Mouse (Mus musculus) hindbrain, embryonic 10.5 days (tissue): ENCODE measurements around the gene Znrf4. TPM values are rescaled to one million over a fixed set of nuclear protein-coding genes. Genes with fewer than 3 reads are reported as not detected.
A peak's percentile ranks its signal among the peaks of the same experiment; 100 is the strongest.

Source experiments
- DNase-seq: peaks from one replicate; pipeline ENCODE4 v3.0.0-alpha.2; 2017; ENCODE audit warnings: low spot score
- H3K27ac ChIP-seq: fragments of 300-500 bp; sonication (generic); 2 replicates; pipeline ENCODE4 v1.5.1; 2016; ENCODE audit warnings: mild to moderate bottlenecking, moderate library complexity
- H3K27me3 ChIP-seq: fragments of 300-500 bp; sonication (generic); 2 replicates; pipeline ENCODE4 v1.6.1; 2016; ENCODE audit warnings: mild to moderate bottlenecking; ENCODE audit not compliant: poor library complexity, insufficient read depth, severe bottlenecking
- H3K36me3 ChIP-seq: fragments of 300-500 bp; sonication (generic); 2 replicates; pipeline ENCODE4 v1.6.1; 2016; ENCODE audit warnings: mild to moderate bottlenecking, moderate library complexity
- H3K4me1 ChIP-seq: fragments of 300-500 bp; sonication (generic); replicated peaks from 2 replicates; pipeline ENCODE4 v1.6.1; 2016; ENCODE audit warnings: mild to moderate bottlenecking
- H3K4me3 ChIP-seq: fragments of 300-500 bp; sonication (generic); 2 replicates; pipeline ENCODE4 v1.5.1; 2016; ENCODE audit warnings: mild to moderate bottlenecking, moderate library complexity
- H3K9me3 ChIP-seq: fragments of 300-500 bp; sonication (generic); 2 replicates; pipeline ENCODE4 v1.6.1; 2016; ENCODE audit warnings: mild to moderate bottlenecking, moderate library complexity
- WGBS: fragments of 180-500 bp; shearing (Covaris S2); methylation state at CpG from one replicate; pipeline ENCODE4 v1.1.7; 2016; 5-methylcytosine and 5-hydroxymethylcytosine counted together
- polyA plus RNA-seq: library from polyadenylated mRNA; unstranded; fragments of >200 nt; fragmentation: Nextera tagmentation; extraction: Ambion mirVana; gene quantifications from 2 replicates; pipeline ENCODE4 v1.2.1, GENCODE M21; 2016

Znrf4 gene
- not detected in 2 replicates for polyA plus RNA-seq

DNA sequence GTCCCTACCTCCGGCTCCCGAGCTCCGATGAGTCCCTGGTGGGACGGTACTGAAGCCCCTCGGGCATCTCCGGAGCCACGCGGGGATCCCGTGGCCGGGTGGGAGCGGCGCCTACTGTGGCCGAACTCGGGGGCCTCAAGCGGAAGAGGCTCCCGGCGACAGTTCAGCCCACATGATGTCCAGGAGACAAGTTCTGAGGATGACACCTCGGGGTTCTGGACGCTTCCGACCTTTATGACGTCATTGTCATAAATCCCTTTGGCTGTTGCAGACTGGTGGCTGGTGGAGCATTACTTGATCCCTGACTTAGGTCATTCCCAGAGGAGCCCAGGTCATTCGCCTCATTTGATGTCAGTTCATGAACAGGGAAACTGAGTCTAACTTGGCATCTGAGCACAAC, at the start of gene Znrf4:
TSS of gene Znrf4 (minus strand) at position 122 of the 400 bp plus-strand sequence.
- H3K9me3 ChIP-seq, result peaks cover 5% of the 10 kb centered on the region; the same call in 1 of the 2 replicates
- H3K36me3 ChIP-seq, result no peaks in the 10 kb centered on the region
- DNase-seq, result no peak
- H3K4me1 ChIP-seq, result peaks cover 64% of the 10 kb centered on the region
- peak within 1 kb of the TSS; percentile 34 for H3K4me3 ChIP-seq
- WGBS, result 65% methylated on average over 22 of the region's 22 CpGs
- peak within 1 kb of the TSS; percentile 62 for H3K27ac ChIP-seq
- H3K27me3 ChIP-seq, result peaks cover 82% of the 10 kb centered on the region

GRCm38 (mm10) chr17:56561866-56562265, 49.6 kb upstream of the Znrf4 start:
- DNase-seq, result no peak
- Histone ChIP-seq H3K27me3 (no peaks in the 10 kb centered on the region), H3K9me3 (no peaks in the 10 kb centered on the region), H3K4me3 (no peak overlapping the region), H3K4me1 (0 out of 2 replicates have a peak, but pooled peaks cover 2% of the 10 kb centered on the region), H3K27ac (no peak overlapping the region), H3K36me3 (peaks cover 67% of the 10 kb centered on the region)
- 93% methylated on average over 2 of the region's 2 CpGs for WGBS

DNA sequence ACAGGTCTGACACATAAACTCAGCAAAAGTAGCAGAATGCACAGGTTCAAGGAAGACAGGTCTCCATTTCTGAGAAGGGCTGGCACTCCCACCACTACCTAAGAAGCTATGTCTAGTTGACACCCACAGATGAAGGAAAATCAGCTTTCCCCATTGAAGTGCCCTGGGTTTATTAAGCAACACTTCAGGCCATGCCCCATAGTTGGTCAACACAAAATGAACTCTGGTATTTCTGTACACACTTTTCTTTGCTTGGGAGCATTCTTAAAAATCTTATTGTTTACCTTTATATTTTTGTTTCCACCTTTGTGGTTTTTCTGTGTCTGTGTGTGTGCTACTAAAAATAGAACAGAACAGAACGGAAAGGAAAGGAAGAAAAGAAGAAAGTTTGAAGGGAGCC, 47.9 kb upstream of the Znrf4 start:
- WGBS, result 83% methylated on average over 1 of the region's 1 CpGs
- Histone ChIP-seq H3K4me1 (no peaks in the 10 kb centered on the region), H3K4me3 (no peak overlapping the region), H3K9me3 (no peaks in the 10 kb centered on the region), H3K27ac (no peak overlapping the region), H3K36me3 (peaks cover 49% of the 10 kb centered on the region), H3K27me3 (no peaks in the 10 kb centered on the region)
- no peak for DNase-seq

GRCm38 (mm10) chr17:56559386-56559785, 47.2 kb upstream of the Znrf4 start:
- Histone ChIP-seq H3K9me3 (no peaks in the 10 kb centered on the region), H3K4me1 (0 out of 2 replicates have a peak, but pooled peaks cover 1% of the 10 kb centered on the region), H3K36me3 (peaks cover 42% of the 10 kb centered on the region), H3K27ac (no peak overlapping the region), H3K27me3 (no peaks in the 10 kb centered on the region), H3K4me3 (no peak overlapping the region)
- no peak for DNase-seq
- 79% methylated on average over 3 of the region's 3 CpGs for WGBS

DNA sequence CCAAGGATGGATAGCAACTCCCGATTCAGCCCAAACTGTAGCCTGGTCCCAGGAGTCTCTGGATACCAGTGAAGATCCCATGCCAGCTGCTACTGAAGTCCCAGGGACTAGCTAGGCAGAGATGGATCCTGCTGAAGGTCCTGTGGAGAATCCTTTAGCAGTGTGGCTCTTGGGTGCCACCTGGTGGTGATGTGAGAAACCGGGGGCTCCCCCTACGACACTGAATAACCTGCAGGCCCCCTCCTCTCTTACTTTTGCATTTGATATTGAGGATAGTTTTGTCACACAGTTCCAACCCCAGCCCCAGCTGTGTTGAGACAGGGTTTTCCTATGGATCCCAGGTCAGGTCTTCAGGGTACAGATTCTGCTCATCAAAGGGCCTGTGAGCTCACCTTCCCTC, 46.2 kb upstream of the Znrf4 start:
- WGBS, result 26% methylated on average over 3 of the region's 3 CpGs
- H3K9me3 ChIP-seq, result no peaks in the 10 kb centered on the region
- H3K27me3 ChIP-seq, result no peaks in the 10 kb centered on the region
- H3K27ac ChIP-seq, result no peak overlapping the region
- no peak overlapping the region for H3K4me3 ChIP-seq
- peak; percentile 68 for DNase-seq
- peaks cover 33% of the 10 kb centered on the region for H3K36me3 ChIP-seq
- H3K4me1 ChIP-seq, result 0 out of 2 replicates have a peak, but pooled peaks cover 4% of the 10 kb centered on the region

GRCm38 (mm10) chr17:56554122-56554551, 41.9 kb upstream of the Znrf4 start, which contains the start of gene Gm20219:
Gene Gm20219 (minus strand): TSS chr17:56554387.
- 74% methylated on average over 20 of the region's 20 CpGs for WGBS
- Histone ChIP-seq H3K4me3 (no peak within 1 kb of the TSS), H3K36me3 (no peaks in the 10 kb centered on the region), H3K27ac (no peak within 1 kb of the TSS), H3K27me3 (no peaks in the 10 kb centered on the region), H3K9me3 (no peaks in the 10 kb centered on the region), H3K4me1 (peaks cover 33% of the 10 kb centered on the region)
- DNase-seq, result no peak

DNA sequence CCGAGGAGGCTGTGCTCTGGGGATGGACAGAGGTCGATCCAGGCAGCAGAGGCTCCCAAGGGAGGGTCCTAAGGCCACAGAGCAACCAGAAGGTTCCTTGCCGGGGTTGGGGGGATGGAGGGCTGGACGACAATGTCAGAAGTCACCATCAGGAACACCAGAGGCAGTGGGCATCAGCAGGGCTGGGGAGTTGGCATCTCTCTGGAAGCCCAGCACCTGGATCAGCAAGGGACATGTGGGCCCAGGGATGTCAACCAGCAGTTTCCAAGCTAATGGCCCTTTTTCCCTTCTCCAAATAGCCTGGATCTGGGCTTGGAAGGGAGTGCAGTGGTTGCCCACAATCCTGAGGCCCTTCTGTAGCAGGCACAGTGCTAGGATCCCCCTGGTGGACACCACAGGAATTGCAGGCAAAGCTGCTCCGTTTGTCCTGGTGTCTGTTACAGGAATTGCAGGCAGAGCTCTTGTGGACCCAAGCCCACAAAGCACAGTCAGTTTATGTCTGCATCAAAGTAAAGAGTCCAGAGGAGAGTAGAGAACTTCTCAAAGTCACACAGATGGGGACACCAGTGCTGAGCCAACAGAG, 40.6 kb upstream of the Znrf4 start:
- Histone ChIP-seq H3K27ac (peak overlapping the region; percentile 74; the same call in 1 of the 2 replicates), H3K27me3 (no peaks in the 10 kb centered on the region), H3K4me3 (no peak overlapping the region), H3K36me3 (no peaks in the 10 kb centered on the region), H3K4me1 (peaks cover 45% of the 10 kb centered on the region), H3K9me3 (no peaks in the 10 kb centered on the region)
- WGBS, result 59% methylated on average over 5 of the region's 5 CpGs
- peak; percentile 84 for DNase-seq

DNA sequence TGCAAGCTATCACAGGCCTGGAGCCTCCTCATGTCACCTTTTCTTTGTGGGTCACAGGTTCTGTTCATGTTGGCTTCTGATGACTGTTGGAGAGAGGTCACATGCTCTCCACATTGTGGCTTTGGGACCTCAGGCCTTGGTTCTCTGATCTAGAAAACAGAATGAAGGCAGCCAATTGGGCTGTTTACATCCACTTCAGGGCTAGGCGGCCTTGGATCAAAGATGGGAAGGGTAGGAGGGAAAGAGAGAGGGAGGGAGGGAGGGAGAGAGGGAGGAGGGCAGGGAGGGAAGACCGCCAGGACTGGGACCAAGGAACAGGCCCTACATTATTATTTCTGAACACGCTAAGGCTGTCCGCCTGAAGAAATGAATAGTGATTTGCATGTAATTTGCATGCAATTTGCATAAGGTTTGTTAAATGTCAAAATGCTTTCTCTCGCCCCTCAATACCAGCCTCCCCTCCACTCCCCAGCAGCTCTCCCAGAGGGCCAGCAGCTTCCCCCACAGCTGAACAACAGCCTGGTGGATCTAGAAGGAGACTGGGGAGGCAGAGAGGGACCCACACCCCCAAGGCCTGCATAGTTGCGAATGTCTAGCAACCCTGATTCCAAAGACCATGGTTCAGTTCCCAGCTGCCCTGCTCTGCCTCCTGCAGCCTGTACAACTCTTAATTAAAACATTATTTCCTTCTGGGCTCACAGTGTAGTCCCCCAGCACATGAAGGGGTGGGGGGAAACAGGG, 39.8 kb upstream of the Znrf4 start:
- no peak overlapping the region for H3K4me3 ChIP-seq
- H3K27me3 ChIP-seq, result no peaks in the 10 kb centered on the region
- peak overlapping the region; percentile 74; the same call in 1 of the 2 replicates for H3K27ac ChIP-seq
- 57% methylated on average over 6 of the region's 6 CpGs for WGBS
- H3K36me3 ChIP-seq, result no peaks in the 10 kb centered on the region
- H3K9me3 ChIP-seq, result no peaks in the 10 kb centered on the region
- peaks cover 49% of the 10 kb centered on the region for H3K4me1 ChIP-seq
- no peak for DNase-seq

- Histone ChIP-seq H3K4me1 (peaks cover 51% of the 10 kb centered on the region), H3K4me3 (no peak overlapping the region), H3K36me3 (no peaks in the 10 kb centered on the region), H3K9me3 (no peaks in the 10 kb centered on the region), H3K27ac (peak overlapping the region; percentile 74; the same call in 1 of the 2 replicates), H3K27me3 (no peaks in the 10 kb centered on the region)
- 81% methylated on average over 12 of the region's 12 CpGs for WGBS
- DNase-seq, result no peak
Observed at GRCm38 (mm10) chr17:56550784-56551475, 38.7 kb upstream of the Znrf4 start.

DNA sequence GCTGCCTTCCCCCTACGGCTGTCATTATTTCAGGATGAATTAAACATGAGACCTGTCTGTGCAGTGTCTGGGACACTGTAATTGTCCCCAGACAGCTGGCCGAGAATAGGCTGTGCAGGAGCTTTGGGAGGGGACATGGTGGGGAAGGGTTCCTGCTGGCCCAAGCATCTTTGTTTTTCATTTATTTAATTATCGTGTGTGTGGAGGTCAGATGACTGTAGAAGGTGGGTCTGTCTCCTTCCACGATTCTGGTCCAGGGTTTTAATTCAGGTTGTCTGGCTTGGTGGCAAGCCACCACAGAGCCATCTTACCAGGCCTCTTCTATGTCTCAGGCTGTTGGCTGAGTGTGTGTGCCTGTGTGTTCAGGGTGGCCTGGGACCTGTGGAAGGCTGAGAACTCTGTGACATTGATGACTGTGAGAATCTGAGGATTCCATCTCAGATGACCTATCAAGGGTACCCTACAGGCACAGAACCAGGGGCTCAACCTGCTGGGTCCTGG, 36.4 kb upstream of the Znrf4 start:
- Histone ChIP-seq H3K4me1 (peaks cover 55% of the 10 kb centered on the region), H3K27ac (peak overlapping the region; percentile 40; the same call in 1 of the 2 replicates), H3K9me3 (no peaks in the 10 kb centered on the region), H3K4me3 (no peak overlapping the region), H3K36me3 (no peaks in the 10 kb centered on the region), H3K27me3 (no peaks in the 10 kb centered on the region)
- 59% methylated on average over 4 of the region's 4 CpGs for WGBS
- peak; percentile 6 for DNase-seq

DNA sequence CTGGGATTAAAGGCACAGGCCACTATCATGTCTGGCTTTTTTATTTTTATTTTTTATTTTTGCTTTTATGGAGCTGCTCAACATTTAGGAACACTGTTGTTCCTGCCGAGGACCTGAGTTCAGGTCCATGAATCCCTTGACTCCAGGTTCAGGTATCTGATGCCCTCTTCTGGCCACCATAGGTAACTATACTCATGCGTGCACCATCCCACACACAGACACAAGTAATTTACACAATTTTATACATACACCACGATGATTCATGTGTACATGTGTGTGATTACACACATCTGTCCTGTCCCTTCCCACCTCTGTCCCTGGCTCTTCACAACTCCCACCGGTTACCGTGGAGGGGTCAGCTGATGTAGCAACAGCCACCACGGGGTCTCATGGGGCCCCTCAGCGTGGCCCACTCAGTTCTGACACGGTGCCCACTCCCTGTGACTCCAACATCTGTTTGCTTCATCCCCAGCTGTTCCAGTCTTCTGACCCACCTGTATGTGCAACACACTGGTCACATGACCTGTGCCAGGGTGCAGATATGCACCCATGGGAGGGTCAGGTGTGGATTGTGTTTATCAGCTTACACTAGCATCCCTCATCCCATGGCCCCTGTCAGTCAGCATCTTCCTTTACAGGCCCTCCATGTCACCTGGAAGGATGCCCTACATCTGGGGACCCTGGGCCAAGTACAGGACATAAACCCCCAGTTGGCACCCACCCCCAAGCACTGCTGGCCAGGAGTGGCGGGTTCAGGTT, 35.8 kb upstream of the Znrf4 start:
- Histone ChIP-seq H3K27ac (no peak overlapping the region), H3K4me1 (peaks cover 60% of the 10 kb centered on the region), H3K27me3 (no peaks in the 10 kb centered on the region), H3K36me3 (no peaks in the 10 kb centered on the region), H3K4me3 (no peak overlapping the region), H3K9me3 (no peaks in the 10 kb centered on the region)
- DNase-seq, result peak; percentile 2
- 73% methylated on average over 9 of the region's 9 CpGs for WGBS
